Mouse (Mus musculus) MEL (cell line): ENCODE measurements at regions not wholly inside any gene's neighbourhood (a gene's known extent, or its start where the extent isn't known, plus 50 kb on each side); places are given as distances from the start of the nearest gene placed in this dataset.
A peak's percentile ranks its signal among the peaks of the same experiment; 100 is the strongest.

Experiments used
- DNase-seq: peaks from one replicate; pipeline ENCODE4 v3.0.0; 2011; ENCODE audit warnings: low read depth, low spot score
- H3K27ac ChIP-seq: 2 replicates; pipeline ENCODE4 v1.5.1; 2012; ENCODE audit warnings: low read depth, mild to moderate bottlenecking, control low read depth, low read length, moderate library complexity; ENCODE audit not compliant: control insufficient read depth
- H3K27me3 ChIP-seq, 2 experiments: fragments of 150-350 bp in 1 of 2; sonication (generic) in 1 of 2; 2 replicates each; pipeline ENCODE4 v1.6.1; 2012; ENCODE audit warnings: low read length in 2 of 2, mild to moderate bottlenecking in 2 of 2, improper control_type of control experiment in 1 of 2, moderate library complexity in 1 of 2; ENCODE audit not compliant: insufficient read depth in 2 of 2, control insufficient read depth in 1 of 2
- H3K36me3 ChIP-seq, 2 experiments: 2 replicates each; pipeline ENCODE4 v1.6.1; 2012 to 2014; ENCODE audit warnings: low read length in 2 of 2, improper control_type of control experiment in 1 of 2, inconsistent platforms in 1 of 2, mild to moderate bottlenecking in 1 of 2; ENCODE audit not compliant: insufficient read depth in 2 of 2, control insufficient read depth in 1 of 2
- H3K4me1 ChIP-seq, 2 experiments: fragments of 150-350 bp in 1 of 2; sonication (generic) in 1 of 2; 2 replicates each; pipeline ENCODE4 v1.6.1; 2012; ENCODE audit warnings: low read length in 2 of 2, improper control_type of control experiment in 1 of 2, mild to moderate bottlenecking in 1 of 2; ENCODE audit not compliant: insufficient read depth in 2 of 2, control insufficient read depth in 1 of 2
- H3K4me3 ChIP-seq, 2 experiments: fragments of 150-350 bp in 1 of 2; sonication (generic) in 1 of 2; 2 replicates each; pipeline ENCODE4 v1.5.1; 2012; ENCODE audit warnings: low read depth in 2 of 2, low read length in 2 of 2, mild to moderate bottlenecking in 2 of 2, moderate library complexity in 2 of 2, control low read depth in 1 of 2, improper control_type of control experiment in 1 of 2; ENCODE audit not compliant: control insufficient read depth in 1 of 2, insufficient read depth in 1 of 2
- H3K79me2 ChIP-seq: 2 replicates; pipeline ENCODE4 v1.6.1; 2012; ENCODE audit warnings: mild to moderate bottlenecking, low read length, moderate library complexity; ENCODE audit not compliant: control insufficient read depth, poor library complexity, insufficient read depth
- H3K9ac ChIP-seq: 2 replicates; pipeline ENCODE4 v1.6.1; 2012; ENCODE audit warnings: low read depth, mild to moderate bottlenecking, control low read depth, low read length, moderate library complexity; ENCODE audit not compliant: control insufficient read depth, poor library complexity, severe bottlenecking
- H3K9me3 ChIP-seq: fragments of 150-350 bp; sonication (generic); replicated peaks from 2 replicates; pipeline ENCODE4 v1.6.1; 2012; ENCODE audit warnings: mild to moderate bottlenecking, low read length, improper control_type of control experiment, moderate library complexity; ENCODE audit not compliant: insufficient read depth
- BHLHE40 ChIP-seq: IDR thresholded peaks from 2 replicates; pipeline ENCODE4 v1.6.1; 2012; ENCODE audit warnings: low read depth, mild to moderate bottlenecking, inconsistent platforms, low read length, improper control_type of control experiment, borderline replicate concordance
- CHD1 ChIP-seq: IDR thresholded peaks from 2 replicates; pipeline ENCODE4 v1.6.1; 2012; ENCODE audit warnings: low read depth, mild to moderate bottlenecking, inconsistent platforms, low read length, improper control_type of control experiment
- CHD2 ChIP-seq: IDR thresholded peaks from 2 replicates; pipeline ENCODE4 v1.6.1; 2011; ENCODE audit warnings: low read length, improper control_type of control experiment
- CTCF ChIP-seq, 3 experiments: IDR thresholded peaks in 2 of 3; conservative IDR thresholded peaks in 1 of 3; 2 replicates each; pipeline ENCODE4 v1.5.1; 2011 to 2012; ENCODE audit warnings: low read length in 3 of 3, low read depth in 2 of 3, mild to moderate bottlenecking in 2 of 3, improper control_type of control experiment in 1 of 3, inconsistent platforms in 1 of 3, mixed read lengths in 1 of 3, moderate library complexity in 1 of 3; ENCODE audit not compliant: control insufficient read depth in 1 of 3, insufficient read depth in 1 of 3, poor library complexity in 1 of 3, severe bottlenecking in 1 of 3
- E2F4 ChIP-seq: IDR thresholded peaks from 2 replicates; pipeline ENCODE4 v1.6.1; 2011; ENCODE audit warnings: low read depth, low read length, improper control_type of control experiment, borderline replicate concordance
- EP300 ChIP-seq, 2 experiments: IDR thresholded peaks; 2 replicates each; pipeline ENCODE4 v1.6.1; 2011; ENCODE audit warnings: improper control_type of control experiment in 2 of 2, low read length in 2 of 2, low read depth in 1 of 2, mild to moderate bottlenecking in 1 of 2
- ETS1 ChIP-seq: IDR thresholded peaks from 2 replicates; pipeline ENCODE4 v1.6.1; 2012; ENCODE audit warnings: low read depth, mild to moderate bottlenecking, inconsistent platforms, low read length, improper control_type of control experiment, moderate library complexity
- GABPA ChIP-seq: IDR thresholded peaks from 2 replicates; pipeline ENCODE4 v1.6.1; 2012; ENCODE audit warnings: low read depth, mild to moderate bottlenecking, inconsistent platforms, low read length, improper control_type of control experiment, moderate library complexity
- GATA1 ChIP-seq: IDR thresholded peaks from 2 replicates; pipeline ENCODE4 v1.6.1; 2011; ENCODE audit warnings: low read depth, low read length, improper control_type of control experiment
- MAFK ChIP-seq: IDR thresholded peaks from 2 replicates; pipeline ENCODE4 v1.6.1; 2011; ENCODE audit warnings: low read depth, mild to moderate bottlenecking, low read length, improper control_type of control experiment, borderline replicate concordance
- MAZ ChIP-seq: IDR thresholded peaks from 2 replicates; pipeline ENCODE4 v1.6.1; 2012; ENCODE audit warnings: low read depth, mild to moderate bottlenecking, inconsistent platforms, low read length, improper control_type of control experiment
- MEF2A ChIP-seq: IDR thresholded peaks from 2 replicates; pipeline ENCODE4 v1.6.1; 2014; ENCODE audit warnings: low read depth, mild to moderate bottlenecking, inconsistent platforms, low read length, improper control_type of control experiment; ENCODE audit not compliant: poor library complexity, insufficient replicate concordance, severe bottlenecking; ENCODE audit errors: extremely low read depth
- MXI1 ChIP-seq: IDR thresholded peaks from 2 replicates; pipeline ENCODE4 v1.6.1; 2011; ENCODE audit warnings: mild to moderate bottlenecking, low read depth, low read length, improper control_type of control experiment
- MYB ChIP-seq: IDR thresholded peaks from 2 replicates; pipeline ENCODE4 v1.6.1; 2011; ENCODE audit warnings: mild to moderate bottlenecking, low read depth, low read length, improper control_type of control experiment
- NELFE ChIP-seq: IDR thresholded peaks from 2 replicates; pipeline ENCODE4 v1.6.1; 2011; ENCODE audit warnings: low read depth, low read length, improper control_type of control experiment
- NRF1 ChIP-seq: IDR thresholded peaks from 2 replicates; pipeline ENCODE4 v1.6.1; 2014; ENCODE audit warnings: low read depth, mild to moderate bottlenecking, inconsistent platforms, low read length, improper control_type of control experiment, moderate library complexity; ENCODE audit not compliant: poor library complexity, insufficient read depth, severe bottlenecking
- POLR2AphosphoS2 ChIP-seq: IDR thresholded peaks from 2 replicates; pipeline ENCODE4 v1.6.1; 2011; ENCODE audit warnings: low read length, improper control_type of control experiment
- POLR2AphosphoS5 ChIP-seq: IDR thresholded peaks from 2 replicates; pipeline ENCODE4 v1.6.1; 2012; ENCODE audit warnings: low read depth, borderline replicate concordance, mild to moderate bottlenecking, inconsistent platforms, low read length, moderate library complexity, mixed read lengths
- RAD21 ChIP-seq: IDR thresholded peaks from 2 replicates; pipeline ENCODE4 v1.6.1; 2011; ENCODE audit warnings: mild to moderate bottlenecking, low read depth, low read length, improper control_type of control experiment
- RCOR1 ChIP-seq: IDR thresholded peaks from 2 replicates; pipeline ENCODE4 v1.6.1; 2012; ENCODE audit warnings: low read depth, mild to moderate bottlenecking, inconsistent platforms, low read length, improper control_type of control experiment
- SIN3A ChIP-seq: IDR thresholded peaks from 2 replicates; pipeline ENCODE4 v1.6.1; 2012; ENCODE audit warnings: low read length, improper control_type of control experiment, inconsistent platforms
- SMC3 ChIP-seq: IDR thresholded peaks from 2 replicates; pipeline ENCODE4 v1.6.1; 2011; ENCODE audit warnings: low read depth, low read length, improper control_type of control experiment
- TAL1 ChIP-seq: IDR thresholded peaks from 2 replicates; pipeline ENCODE4 v1.6.1; 2012; ENCODE audit warnings: mild to moderate bottlenecking, inconsistent platforms, low read length, moderate library complexity, mixed read lengths
- TBP ChIP-seq: IDR thresholded peaks from 2 replicates; pipeline ENCODE4 v1.8.0; 2011; ENCODE audit warnings: low read depth, low read length, improper control_type of control experiment
- UBTF ChIP-seq: IDR thresholded peaks from 2 replicates; pipeline ENCODE4 v1.6.1; 2012; ENCODE audit warnings: low read depth, mild to moderate bottlenecking, inconsistent platforms, low read length, improper control_type of control experiment, moderate library complexity, borderline replicate concordance; ENCODE audit not compliant: insufficient read depth
- USF1 ChIP-seq: IDR thresholded peaks from 2 replicates; pipeline ENCODE4 v1.6.1; 2014; ENCODE audit warnings: low read depth, mild to moderate bottlenecking, inconsistent platforms, low read length, improper control_type of control experiment, moderate library complexity
- USF2 ChIP-seq, 2 experiments: IDR thresholded peaks; 2 replicates each; pipeline ENCODE4 v1.6.1; 2011 to 2012; ENCODE audit warnings: improper control_type of control experiment in 2 of 2, low read length in 2 of 2, borderline replicate concordance in 1 of 2, inconsistent platforms in 1 of 2, low read depth in 1 of 2, mild to moderate bottlenecking in 1 of 2; ENCODE audit not compliant: insufficient read depth in 1 of 2
- ZMIZ1 ChIP-seq: IDR thresholded peaks from 2 replicates; pipeline ENCODE4 v1.6.1; 2012; ENCODE audit warnings: low read depth, mild to moderate bottlenecking, inconsistent platforms, low read length, improper control_type of control experiment, moderate library complexity
- ZNF384 ChIP-seq: IDR thresholded peaks from 2 replicates; pipeline ENCODE4 v1.6.1; 2012; ENCODE audit warnings: low read depth, mild to moderate bottlenecking, inconsistent platforms, low read length, improper control_type of control experiment

GRCm38 (mm10) chr3:31769193-31769592 lies 133.1 kb upstream of the Kcnmb2 start:
- H3K27me3 ChIP-seq, result no peaks in the 10 kb centered on the region
- H3K4me3 ChIP-seq, result no peak overlapping the region
- H3K9ac ChIP-seq, result no peak overlapping the region
- TF ChIP-seq UBTF (no peak), E2F4 (no peak), ZNF384 (no peak), CHD2 (no peak), NELFE (no peak), ETS1 (no peak), RAD21 (peak; percentile 34), SMC3 (peak; percentile 51), RCOR1 (no peak), CHD1 (no peak), GATA1 (no peak), TAL1 (no peak), CTCF (IDR thresholded peaks at IDR 0.05 in 2 of 3, conservative IDR thresholded peaks at IDR 0.05 in 1 of 3; ENCODE audit: control insufficient read depth in 1 of 3, insufficient read depth in 1 of 3, low read depth in 2 of 3, low read length in 3 of 3, poor library complexity in 1 of 3, severe bottlenecking in 1 of 3) (peak in 2 of 3 experiments; percentile 23 to 52; a peak in 3 of 6 replicates)
- no peaks in the 10 kb centered on the region for H3K36me3 ChIP-seq
- no peaks in the 10 kb centered on the region for H3K9me3 ChIP-seq
- no peak overlapping the region for H3K27ac ChIP-seq
- no peaks in the 10 kb centered on the region for H3K79me2 ChIP-seq
- DNase-seq, result peak; percentile 43
- no peaks in the 10 kb centered on the region for H3K4me1 ChIP-seq

DNA sequence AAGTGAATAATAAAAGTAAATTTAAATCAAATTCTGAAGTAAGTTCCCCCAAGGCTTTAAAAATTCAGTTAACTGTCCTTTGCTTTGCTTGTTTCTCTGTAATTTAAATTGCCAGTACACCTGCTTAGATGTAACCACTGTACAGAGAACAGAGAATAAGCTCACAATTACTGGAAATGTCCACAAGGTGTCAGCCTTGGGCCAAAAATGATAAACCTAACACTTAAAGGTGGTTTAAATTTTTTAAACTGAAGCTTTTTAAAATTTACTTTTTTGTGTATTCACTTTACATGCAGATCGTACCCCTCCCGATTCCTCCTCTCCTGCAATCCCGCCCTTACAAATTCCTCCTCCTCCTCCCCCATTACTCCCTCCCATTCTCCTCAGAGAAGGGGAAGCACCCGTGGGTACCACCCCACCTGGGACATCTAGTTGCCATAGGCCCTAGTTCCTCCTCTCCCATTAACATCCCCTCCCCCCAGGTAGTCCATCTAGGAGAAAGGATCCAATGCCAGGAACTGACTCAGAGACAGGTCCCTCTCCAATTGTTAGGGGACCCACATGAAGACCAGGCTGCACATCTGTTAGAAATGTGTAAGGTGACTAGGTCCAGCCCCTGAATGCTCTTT lies 111.9 kb upstream of the Kcnmb2 start:
- Histone ChIP-seq H3K9ac (no peak overlapping the region), H3K36me3 (no peaks in the 10 kb centered on the region), H3K79me2 (no peaks in the 10 kb centered on the region), H3K4me3 (no peak overlapping the region), H3K27ac (no peak overlapping the region), H3K9me3 (no peaks in the 10 kb centered on the region), H3K4me1 (no peaks in the 10 kb centered on the region), H3K27me3 (no peaks in the 10 kb centered on the region; a peak in 1 of 4 replicates)
- DNase-seq, result peak; percentile 40
- TF ChIP-seq BHLHE40 (no peak), SIN3A (no peak), ZNF384 (no peak), MEF2A (no peak), USF2 (IDR thresholded peaks at IDR 0.05; ENCODE audit: borderline replicate concordance in 1 of 2, insufficient read depth in 1 of 2, low read depth in 1 of 2, low read length in 2 of 2) (no peak), EP300 (IDR thresholded peaks at IDR 0.05; ENCODE audit: low read depth in 1 of 2, low read length in 2 of 2) (no peak), NRF1 (no peak), UBTF (no peak), MAFK (no peak), RCOR1 (no peak), POLR2AphosphoS5 (no peak), MYB (no peak), TBP (no peak), RAD21 (peak; percentile 70), USF1 (no peak), CHD2 (no peak), SMC3 (peak; percentile 46), MAZ (no peak), GABPA (no peak), CTCF (IDR thresholded peaks at IDR 0.05 in 2 of 3, conservative IDR thresholded peaks at IDR 0.05 in 1 of 3; ENCODE audit: control insufficient read depth in 1 of 3, insufficient read depth in 1 of 3, low read depth in 2 of 3, low read length in 3 of 3, poor library complexity in 1 of 3, severe bottlenecking in 1 of 3) (peak in 2 of 3 experiments; percentile 29 to 61; a peak in 3 of 6 replicates), POLR2AphosphoS2 (no peak), E2F4 (no peak), ZMIZ1 (no peak), MXI1 (no peak)
